Mouse (Mus musculus) CH12.LX (cell line): ENCODE measurements around the gene Ifna7. TPM values are rescaled to one million over a fixed set of nuclear protein-coding genes. Genes with fewer than 3 reads are reported as not detected.

Experiments used
- DNase-seq: peaks from one replicate; pipeline ENCODE4 v3.0.0-alpha.2; 2013; ENCODE audit errors: extremely low read depth
- H3K27ac ChIP-seq: 2 replicates; pipeline ENCODE4 v1.5.1; 2012; ENCODE audit warnings: low read depth, mild to moderate bottlenecking, control low read depth, moderate library complexity; ENCODE audit not compliant: insufficient read depth
- H3K27me3 ChIP-seq: replicated peaks from 2 replicates; pipeline ENCODE3; 2012; ENCODE audit warnings: inconsistent platforms
- H3K36me3 ChIP-seq, 2 experiments: replicated peaks in 1 of 2; 2 replicates each; pipeline versions ENCODE3 to v1.6.1; 2012; ENCODE audit warnings: inconsistent platforms in 1 of 2, low read length in 1 of 2, mild to moderate bottlenecking in 1 of 2, mixed read lengths in 1 of 2, moderate library complexity in 1 of 2; ENCODE audit not compliant: control insufficient read depth in 1 of 2, insufficient read depth in 1 of 2
- H3K4me1 ChIP-seq, 2 experiments: 2 replicates each; pipeline ENCODE4 v1.6.1; 2012; ENCODE audit warnings: inconsistent platforms in 1 of 2, moderate library complexity in 1 of 2; ENCODE audit not compliant: insufficient read depth in 2 of 2, control insufficient read depth in 1 of 2
- H3K4me2 ChIP-seq: 2 replicates; pipeline ENCODE4 v1.6.1; 2012; ENCODE audit warnings: low read depth, mild to moderate bottlenecking, control low read depth; ENCODE audit not compliant: poor library complexity, insufficient read depth, severe bottlenecking
- H3K4me3 ChIP-seq, 3 experiments: fragments of 150-350 bp in 1 of 3; sonication (generic) in 1 of 3; replicated peaks in 1 of 3; 2 replicates each; pipeline versions ENCODE3 to v1.5.1; 2011 to 2012; ENCODE audit warnings: low read depth in 2 of 3, low read length in 2 of 3, mild to moderate bottlenecking in 2 of 3, moderate library complexity in 2 of 3, control low read depth in 1 of 3, improper control_type of control experiment in 1 of 3, inconsistent platforms in 1 of 3, mixed read lengths in 1 of 3; ENCODE audit not compliant: poor library complexity in 1 of 3
- H3K79me2 ChIP-seq: replicated peaks from 2 replicates; pipeline ENCODE4 v1.6.1; 2012; ENCODE audit warnings: mild to moderate bottlenecking, moderate library complexity; ENCODE audit not compliant: control insufficient read depth, poor library complexity, insufficient read depth, severe bottlenecking; ENCODE audit errors: extremely low read depth
- H3K9ac ChIP-seq: 2 replicates; pipeline ENCODE4 v1.6.1; 2012; ENCODE audit warnings: low read depth, mild to moderate bottlenecking, control low read depth, moderate library complexity; ENCODE audit not compliant: insufficient read depth
- H3K9me3 ChIP-seq: replicated peaks from 2 replicates; pipeline ENCODE3; 2012; ENCODE audit warnings: low read length, inconsistent platforms, mixed read lengths
- BHLHE40 ChIP-seq: IDR thresholded peaks from 2 replicates; pipeline ENCODE4 v1.6.1; 2011; ENCODE audit warnings: mild to moderate bottlenecking, low read depth, low read length, improper control_type of control experiment
- CHD2 ChIP-seq: IDR thresholded peaks from 2 replicates; pipeline ENCODE4 v1.6.1; 2011; ENCODE audit warnings: low read length, improper control_type of control experiment
- CTCF ChIP-seq, 2 experiments: IDR thresholded peaks in 1 of 2; conservative IDR thresholded peaks in 1 of 2; 2 replicates each; pipeline ENCODE4 v1.5.1; 2011 to 2012; ENCODE audit warnings: low read depth in 2 of 2, low read length in 2 of 2, improper control_type of control experiment in 1 of 2, inconsistent platforms in 1 of 2, mild to moderate bottlenecking in 1 of 2, moderate library complexity in 1 of 2
- E2F4 ChIP-seq: IDR thresholded peaks from 2 replicates; pipeline ENCODE4 v1.6.1; 2011; ENCODE audit warnings: low read depth, low read length, improper control_type of control experiment; ENCODE audit not compliant: insufficient replicate concordance
- ELF1 ChIP-seq: IDR thresholded peaks from 2 replicates; pipeline ENCODE4 v1.6.1; 2014; ENCODE audit warnings: low read depth, mild to moderate bottlenecking, inconsistent platforms, low read length, improper control_type of control experiment
- ETS1 ChIP-seq: conservative IDR thresholded peaks from 2 replicates; pipeline ENCODE4 v1.6.1; 2012; ENCODE audit warnings: low read depth, mild to moderate bottlenecking, inconsistent platforms, low read length, improper control_type of control experiment, moderate library complexity
- GABPA ChIP-seq: IDR thresholded peaks from 2 replicates; pipeline ENCODE4 v1.6.1; 2012; ENCODE audit warnings: low read depth, low read length, improper control_type of control experiment, inconsistent platforms; ENCODE audit not compliant: insufficient replicate concordance
- HCFC1 ChIP-seq: IDR thresholded peaks from 2 replicates; pipeline ENCODE4 v1.6.1; 2012; ENCODE audit warnings: low read depth, mild to moderate bottlenecking, inconsistent platforms, low read length, improper control_type of control experiment
- IRF4 ChIP-seq: IDR thresholded peaks from 2 replicates; pipeline ENCODE4 v1.6.1; 2014; ENCODE audit warnings: low read depth, mild to moderate bottlenecking, inconsistent platforms, low read length, improper control_type of control experiment
- JUN ChIP-seq: IDR thresholded peaks from 2 replicates; pipeline ENCODE4 v1.6.1; 2011; ENCODE audit warnings: low read depth, mild to moderate bottlenecking, low read length, improper control_type of control experiment, moderate library complexity; ENCODE audit not compliant: insufficient read depth
- JUND ChIP-seq: conservative IDR thresholded peaks from 2 replicates; pipeline ENCODE4 v1.6.1; 2011; ENCODE audit warnings: low read depth, low read length, improper control_type of control experiment
- KAT2A ChIP-seq: IDR thresholded peaks from 2 replicates; pipeline ENCODE4 v1.6.1; 2012; ENCODE audit warnings: low read length, improper control_type of control experiment, inconsistent platforms; ENCODE audit not compliant: insufficient replicate concordance
- MAFK ChIP-seq: IDR thresholded peaks from 2 replicates; pipeline ENCODE4 v1.6.1; 2011; ENCODE audit warnings: low read length, improper control_type of control experiment; ENCODE audit not compliant: insufficient replicate concordance
- MEF2A ChIP-seq: IDR thresholded peaks from 2 replicates; pipeline ENCODE4 v1.6.1; 2014; ENCODE audit warnings: low read depth, mild to moderate bottlenecking, inconsistent platforms, low read length, improper control_type of control experiment, borderline replicate concordance
- MXI1 ChIP-seq: IDR thresholded peaks from 2 replicates; pipeline ENCODE4 v1.6.1; 2011; ENCODE audit warnings: mild to moderate bottlenecking, low read depth, low read length, improper control_type of control experiment
- MYC ChIP-seq: IDR thresholded peaks from 2 replicates; pipeline ENCODE4 v1.6.1; 2011; ENCODE audit warnings: low read depth, mild to moderate bottlenecking, improper control_type of control experiment, low read length
- NELFE ChIP-seq: IDR thresholded peaks from 2 replicates; pipeline ENCODE4 v1.6.1; 2011; ENCODE audit warnings: low read depth, low read length, improper control_type of control experiment
- NRF1 ChIP-seq: IDR thresholded peaks from 2 replicates; pipeline ENCODE4 v1.6.1; 2014; ENCODE audit warnings: low read depth, mild to moderate bottlenecking, inconsistent platforms, low read length, improper control_type of control experiment, moderate library complexity
- RAD21 ChIP-seq: IDR thresholded peaks from 2 replicates; pipeline ENCODE4 v1.6.1; 2011; ENCODE audit warnings: low read depth, mild to moderate bottlenecking, low read length, improper control_type of control experiment, moderate library complexity
- RCOR1 ChIP-seq: conservative IDR thresholded peaks from 2 replicates; pipeline ENCODE4 v1.6.1; 2012; ENCODE audit warnings: low read depth, mild to moderate bottlenecking, inconsistent platforms, low read length, improper control_type of control experiment
- SIN3A ChIP-seq: IDR thresholded peaks from 2 replicates; pipeline ENCODE4 v1.6.1; 2012; ENCODE audit warnings: low read length, improper control_type of control experiment, inconsistent platforms
- SMC3 ChIP-seq: IDR thresholded peaks from 2 replicates; pipeline ENCODE4 v1.6.1; 2011; ENCODE audit warnings: low read depth, low read length, improper control_type of control experiment
- TBP ChIP-seq: conservative IDR thresholded peaks from 2 replicates; pipeline ENCODE4 v1.6.1; 2011; ENCODE audit warnings: low read depth, low read length, improper control_type of control experiment
- UBTF ChIP-seq: IDR thresholded peaks from 2 replicates; pipeline ENCODE4 v1.6.1; 2012; ENCODE audit warnings: low read depth, mild to moderate bottlenecking, inconsistent platforms, low read length, improper control_type of control experiment, moderate library complexity
- USF1 ChIP-seq: IDR thresholded peaks from 2 replicates; pipeline ENCODE4 v1.6.1; 2014; ENCODE audit warnings: low read depth, mild to moderate bottlenecking, inconsistent platforms, low read length, improper control_type of control experiment
- USF2 ChIP-seq: conservative IDR thresholded peaks from 2 replicates; pipeline ENCODE4 v1.6.1; 2011; ENCODE audit warnings: low read depth, low read length, improper control_type of control experiment
- ZKSCAN1 ChIP-seq: IDR thresholded peaks from 2 replicates; pipeline ENCODE4 v1.6.1; 2012; ENCODE audit warnings: low read depth, inconsistent platforms, low read length, improper control_type of control experiment, borderline replicate concordance
- ZMIZ1 ChIP-seq: IDR thresholded peaks from 2 replicates; pipeline ENCODE4 v1.6.1; 2012; ENCODE audit warnings: low read depth, mild to moderate bottlenecking, inconsistent platforms, low read length, improper control_type of control experiment
- ZNF384 ChIP-seq: IDR thresholded peaks from 2 replicates; pipeline ENCODE4 v1.6.1; 2012; ENCODE audit warnings: low read depth, low read length, improper control_type of control experiment, inconsistent platforms
- dilution Hi-C: fragments of 300-500 bp; cut with MboI; formaldehyde crosslinking; loops from 2 replicates; pipeline ENCODE4 v1.14.3; 2020; ENCODE audit warnings: low sequenced_read_pairs; ENCODE audit not compliant: extremely low pct_unique_long_range_greater_than_20kb, extremely low pct_ligation_motif_present
- in situ Hi-C: fragments of 300-500 bp; cut with MboI; formaldehyde crosslinking; loops from 3 replicates; pipeline ENCODE4 v1.14.3; 2019; ENCODE audit warnings: low sequenced_read_pairs, low pct_ligation_motif_present, low pct_unique_long_range_greater_than_20kb, mixed read lengths
- polyA plus RNA-seq: library from polyadenylated mRNA; unstranded; fragments of >175 nt; gene quantifications from 2 replicates; pipeline ENCODE4 v1.2.1, GENCODE M21; 2012; ENCODE audit warnings: low read depth; ENCODE audit not compliant: insufficient read length
- total RNA-seq, 2 experiments: library from RNA; depleted of rRNA; stranded (reverse); fragments of 300-350 nt in 1 of 2; fragments of >200 nt in 1 of 2; gene quantifications; 2 replicates each; pipeline ENCODE4 v1.2.3; 2012 to 2014

Ifna7 gene
- total and polyA plus RNA-seq, 3 experiments: not detected

- TF ChIP-seq USF1 (no peak), SIN3A (no peak), ETS1 (peak; percentile 77), GABPA (no peak), CHD2 (peak; percentile 65), CTCF (conservative IDR thresholded peaks at IDR 0.05 in 1 of 2, IDR thresholded peaks at IDR 0.05 in 1 of 2; ENCODE audit: low read depth in 2 of 2, low read length in 2 of 2) (no peak), ZMIZ1 (no peak), MYC (peak; percentile 62; the same call in 1 of the 2 replicates), E2F4 (peak; percentile 76; the same call in 1 of the 2 replicates), ELF1 (peak; percentile 25; the same call in 1 of the 2 replicates), ZNF384 (peak; percentile 35), MXI1 (no peak), TBP (no peak), USF2 (no peak), MEF2A (peak; percentile 83), BHLHE40 (peak; percentile 83), ZKSCAN1 (no peak)
These were observed 48.6 kb downstream of the Ifna7 start (continued) for GRCm38 (mm10) chr4:88864599-88864998.

GRCm38 (mm10) chr4:88865011-88865569 is 49.1 kb downstream of the Ifna7 start:
- Histone ChIP-seq H3K27me3 (peaks cover 48% of the 10 kb centered on the region), H3K27ac (no peak overlapping the region), H3K36me3 (no peaks in the 10 kb centered on the region), H3K9ac (no peak overlapping the region), H3K4me3 (no peak overlapping the region), H3K79me2 (no peaks in the 10 kb centered on the region), H3K4me1 (peaks cover 0 to 32% of the 10 kb centered on the region in 2 experiments; a peak in 2 of 4 replicates), H3K4me2 (peak overlapping the region; percentile 88), H3K9me3 (no peaks in the 10 kb centered on the region)
- TF ChIP-seq JUN: no peak
- TF ChIP-seq HCFC1: no peak
- TF ChIP-seq SMC3: no peak
- TF ChIP-seq CTCF (conservative IDR thresholded peaks at IDR 0.05 in 1 of 2, IDR thresholded peaks at IDR 0.05 in 1 of 2; ENCODE audit: low read depth in 2 of 2, low read length in 2 of 2): no peak
- TF ChIP-seq ZMIZ1: no peak
- no peak for TF ChIP-seq CHD2
- no peak for TF ChIP-seq NRF1
- no peak for TF ChIP-seq RAD21
- no peak for TF ChIP-seq JUND
- no peak for TF ChIP-seq ZNF384
- no peak for TF ChIP-seq UBTF
- no peak for TF ChIP-seq MYC
- TF ChIP-seq IRF4: no peak
- TF ChIP-seq ELF1: no peak
- TF ChIP-seq GABPA: no peak
- TF ChIP-seq KAT2A: no peak
- no peak for TF ChIP-seq NELFE
- no peak for TF ChIP-seq SIN3A
- no peak for TF ChIP-seq MAFK
- TF ChIP-seq RCOR1: no peak
- peak; percentile 14 for DNase-seq
- dilution Hi-C loops (no loop called here), in situ Hi-C loops (no loop called here)
